Mouse (Mus musculus) thymus, adult 2 months (tissue): ENCODE data around the gene Cfd.

Source experiments
- CTCF ChIP-seq: fragments of 200-500 bp; IDR thresholded peaks from 2 replicates; pipeline ENCODE4 v1.5.1; 2012; ENCODE audit warnings: mild to moderate bottlenecking, control low read depth, low read length, moderate library complexity, borderline replicate concordance; ENCODE audit not compliant: control insufficient read depth, poor library complexity, insufficient read depth; ENCODE audit errors: extremely low read depth
- POLR2A ChIP-seq: fragments of 200-500 bp; IDR thresholded peaks from 2 replicates; pipeline ENCODE4 v1.6.1; 2012; ENCODE audit warnings: mild to moderate bottlenecking, low read length, control low read depth, moderate library complexity; ENCODE audit not compliant: control insufficient read depth, poor library complexity, insufficient read depth; ENCODE audit errors: extremely low read depth

DNA sequence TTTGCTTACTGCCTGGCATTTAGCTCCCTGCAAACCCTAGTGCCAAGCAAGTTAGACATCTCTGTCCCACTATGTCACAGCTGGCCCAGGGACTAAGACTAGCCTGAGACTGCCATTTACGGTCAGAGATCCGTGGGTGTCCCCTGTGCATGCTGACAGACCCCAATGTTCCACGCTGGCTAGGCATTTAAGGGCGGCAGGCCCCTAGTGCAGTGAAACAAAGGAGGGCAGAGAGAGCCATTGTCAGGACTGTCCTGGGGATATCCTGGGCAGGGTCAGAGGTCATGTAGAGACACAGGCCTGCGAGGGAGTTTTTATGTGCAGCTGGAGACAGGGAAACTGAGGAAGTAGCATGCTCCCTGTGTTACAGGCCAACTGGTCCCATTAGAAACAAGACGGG lies 43.2 kb downstream of the Cfd start:
- TF ChIP-seq CTCF (no peak), POLR2A (no peak)
